Mouse (Mus musculus) left cerebral cortex, postnatal 14 days (tissue): ENCODE data around the gene Fbxo3. TPM values are rescaled to one million over a fixed set of nuclear protein-coding genes. Genes with fewer than 3 reads are reported as not detected.
A peak's percentile ranks its signal among the peaks of the same experiment; 100 is the strongest.
"Not testable (repeated sequence)": the region's sequence is repeated elsewhere in the genome, so short reads cannot be mapped to it uniquely, and the experiment has no call there.

ENCODE experiments used
- DNase-seq, 2 experiments: peaks; one replicate each; pipeline ENCODE4 v3.0.0; 2021 to 2022; ENCODE audit warnings: low spot score in 2 of 2, mixed read lengths in 1 of 2
- intact Hi-C: fragments of 180-260 bp; cut with DNase I; formaldehyde crosslinking; loops from one replicate; pipeline ENCODE4 v1.15.1; 2025
- long read RNA-seq, 2 experiments: library from polyadenylated mRNA; stranded (forward); transcript quantifications; one replicate each; pipeline ENCODE4 v2.0.0; 2021
- total RNA-seq, 2 experiments: library from RNA; stranded (reverse); gene quantifications; 2 replicates each; pipeline ENCODE4 v1.2.3; 2021

Gene Fbxo3
- 10 to 100 TPM; 52.2 to 53.6 TPM for total RNA-seq
- long read RNA-seq, experiment 1, full-length matches to known transcripts = 99 of 146 reads
- long read RNA-seq, experiment 1, partial matches to known transcripts = 2 of 146 reads
- long read RNA-seq, experiment 1, other reads (novel, unspliced or antisense) = 45 of 146 reads
- long read RNA-seq, experiment 2, full-length matches to known transcripts = 55 of 89 reads
- long read RNA-seq, experiment 2, partial matches to known transcripts = 2 of 89 reads
- long read RNA-seq, experiment 2, other reads (novel, unspliced or antisense) = 32 of 89 reads

- DNase-seq = peak; percentile 71 to 77
- intact Hi-C loops = no loop called here
These were observed at the start of gene Fbxo3 for GRCm38 (mm10) chr2:104027458-104028138. Gene Fbxo3 (plus strand): TSS chr2:104027721.

- intact Hi-C loops = loop anchor here (1.0 kb wide), 1 partner anchor 110 kb away; no protein-coding TSS in a partner anchor
- DNase-seq = peak; percentile 58 to 77
These were observed 45.3 kb upstream of the Fbxo3 start for GRCm38 (mm10) chr2:103982250-103982649.

DNA sequence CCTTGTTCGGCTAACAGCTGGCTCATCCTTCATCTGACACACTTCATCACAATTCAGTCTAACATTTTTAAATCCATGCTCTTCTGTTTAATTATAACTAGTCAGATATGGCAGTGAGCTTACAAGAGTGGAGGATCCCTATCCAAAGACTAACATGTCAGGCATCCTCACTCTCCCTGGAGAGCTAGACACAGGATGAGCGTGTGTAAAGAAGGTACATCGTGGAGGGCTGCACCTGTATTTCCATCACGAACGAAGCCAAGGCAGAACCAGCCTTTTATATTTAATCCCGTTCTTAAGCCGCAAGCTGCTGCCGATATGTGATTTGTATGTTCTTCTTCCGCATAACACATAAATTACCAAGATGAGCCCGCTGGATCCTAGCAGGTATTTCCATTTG, 44.4 kb upstream of the Fbxo3 start:
- intact Hi-C loops = no loop called here
- DNase-seq = no peak

DNA sequence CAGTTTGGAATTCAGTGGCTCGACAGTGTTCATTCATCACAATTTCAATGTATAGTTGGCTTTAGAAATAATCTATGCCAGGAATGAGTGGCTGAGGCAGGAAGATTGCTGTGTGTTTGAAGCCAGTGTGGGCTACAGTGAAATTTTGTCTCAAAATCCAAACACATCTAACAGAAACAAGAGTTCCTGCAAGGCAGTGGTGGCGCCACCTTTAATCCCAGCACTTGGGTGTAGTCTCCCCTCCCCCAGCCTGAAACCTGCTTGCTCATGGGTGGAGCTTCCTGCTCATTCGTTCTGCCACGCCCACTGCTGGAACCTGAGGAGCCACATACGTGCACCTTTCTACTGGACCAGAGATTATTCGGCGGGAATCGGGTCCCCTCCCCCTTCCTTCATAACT, 39.9 kb upstream of the Fbxo3 start:
- intact Hi-C loops, DNase-seq: not testable (repeated sequence)

- DNase-seq = no peak
- intact Hi-C loops = loop anchor here (10.0 kb wide), 1 partner anchor 195 kb away; the partner anchor contains the start of gene Caprin1
These were observed 37.8 kb upstream of the Fbxo3 start for GRCm38 (mm10) chr2:103989724-103990123.

- no peak for DNase-seq
- intact Hi-C loops = loop anchor here (10.0 kb wide), 1 partner anchor 197 kb away; the partner anchor contains the start of gene Caprin1
These were observed 36.2 kb upstream of the Fbxo3 start for GRCm38 (mm10) chr2:103991303-103991702.

GRCm38 (mm10) chr2:103992162-103992561, 35.4 kb upstream of the Fbxo3 start:
- no peak for DNase-seq
- intact Hi-C loops = loop anchor here (10.0 kb wide), 1 partner anchor 197 kb away; the partner anchor contains the start of gene Caprin1

GRCm38 (mm10) chr2:103992618-103993332, 34.7 kb upstream of the Fbxo3 start:
- intact Hi-C loops = loop anchor here (10.0 kb wide), 1 partner anchor 198 kb away; the partner anchor contains the start of gene Caprin1
- no peak for DNase-seq

GRCm38 (mm10) chr2:104001076-104001475, 26.4 kb upstream of the Fbxo3 start:
- intact Hi-C loops = no loop called here
- peak in 1 of 2 experiments; percentile 28 for DNase-seq

GRCm38 (mm10) chr2:104001861-104002260, 25.7 kb upstream of the Fbxo3 start:
- intact Hi-C loops = no loop called here

DNA sequence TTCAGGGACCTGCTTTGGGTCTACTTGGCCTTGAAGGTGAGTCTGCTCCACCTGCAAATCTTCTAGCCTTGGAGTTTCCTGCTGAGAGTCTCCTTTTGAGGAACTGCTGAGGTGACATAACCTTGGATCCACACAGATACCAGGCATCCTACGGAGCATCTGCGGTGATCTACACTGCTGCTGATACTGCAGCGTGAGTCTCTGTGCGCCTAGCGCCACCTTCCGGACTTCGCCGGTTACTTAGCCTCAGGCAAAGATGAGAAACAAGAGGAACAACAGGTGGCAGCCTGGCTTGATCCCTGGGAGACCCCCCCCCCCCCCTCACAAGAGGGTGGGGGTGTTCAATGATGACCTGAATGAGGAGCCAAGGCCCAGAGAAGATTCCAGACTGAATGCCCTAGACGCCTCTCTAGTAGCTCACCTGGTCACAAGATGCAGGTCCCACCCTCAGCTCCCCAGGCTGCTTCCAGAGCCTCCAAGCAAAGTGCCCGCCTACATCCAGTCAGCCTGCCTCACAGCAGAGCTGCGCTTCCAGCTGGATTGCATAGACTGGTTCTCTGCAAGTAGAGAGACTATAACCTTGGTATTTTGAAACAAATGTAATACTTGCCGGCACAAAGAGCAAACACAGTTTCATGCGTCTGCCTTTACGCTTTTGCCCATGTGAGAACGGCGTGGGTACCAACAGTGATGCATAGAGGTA, 24.7 kb upstream of the Fbxo3 start:
- intact Hi-C loops = no loop called here
- peak; percentile 81 to 89 for DNase-seq

More at GRCm38 (mm10) chr2:104001861-104002260, 25.7 kb upstream of the Fbxo3 start:
- DNase-seq = no peak

GRCm38 (mm10) chr2:104007793-104008519, 19.6 kb upstream of the Fbxo3 start:
- intact Hi-C loops = no loop called here
- no peak for DNase-seq

GRCm38 (mm10) chr2:104008853-104009252, 18.7 kb upstream of the Fbxo3 start:
- intact Hi-C loops, DNase-seq: not testable (repeated sequence)

GRCm38 (mm10) chr2:104023096-104023495, 4.4 kb upstream of the Fbxo3 start:
- DNase-seq = no peak
- intact Hi-C loops = no loop called here

DNA sequence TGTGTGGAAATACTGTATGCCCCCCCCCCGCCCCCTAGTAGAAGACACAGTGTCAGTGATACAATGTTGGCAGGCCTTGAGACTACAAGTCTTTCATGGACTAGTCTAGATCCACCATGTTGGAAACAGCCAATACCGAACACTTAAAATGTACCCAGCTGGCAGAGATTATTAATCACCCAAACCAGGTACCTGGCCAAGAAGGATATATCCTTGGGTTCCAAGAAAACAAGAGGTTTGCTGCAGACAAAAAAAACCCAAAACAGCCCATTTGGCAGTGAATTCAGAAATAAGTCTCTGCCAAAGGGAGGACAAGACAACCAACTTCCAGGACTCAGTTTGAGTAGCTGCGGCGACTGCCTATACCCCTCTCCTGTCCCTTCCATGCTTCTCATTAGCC, 2.9 kb upstream of the Fbxo3 start:
- DNase-seq = no peak
- intact Hi-C loops = no loop called here

DNA sequence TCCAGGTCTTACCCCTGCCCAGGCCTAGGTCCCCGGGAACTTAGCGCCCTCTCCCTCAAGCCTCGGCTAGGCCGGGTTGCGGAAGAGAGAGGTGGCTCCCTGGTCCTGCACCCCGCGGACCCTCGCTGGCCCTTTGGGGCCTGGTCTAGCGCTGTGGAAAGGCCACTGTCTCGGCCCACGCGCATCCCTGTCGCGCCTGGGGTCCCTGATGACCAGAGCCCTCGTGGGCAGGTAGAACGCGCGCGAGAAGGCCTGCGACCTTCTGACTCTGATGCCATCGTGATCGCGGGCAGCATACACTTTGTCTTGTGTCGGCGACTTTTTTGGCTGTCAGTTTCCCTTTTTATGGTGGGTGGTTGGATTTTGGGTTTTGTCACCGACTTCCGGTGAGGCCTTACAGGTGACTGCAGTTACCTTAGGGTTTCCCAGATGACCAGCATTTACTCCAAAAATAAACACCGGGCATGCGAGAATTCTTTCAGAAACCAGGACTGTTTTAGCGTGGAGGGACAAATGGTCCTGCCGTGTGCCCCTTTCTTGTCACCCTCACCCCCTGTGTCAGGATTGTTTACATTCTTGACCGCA, 710 bp downstream of the Fbxo3 start, which contains the start of gene 4931422A03Rik:
4931422A03Rik (minus strand) TSS at position 223 of the 585 bp plus-strand sequence.
- peak; percentile 16 for DNase-seq

DNA sequence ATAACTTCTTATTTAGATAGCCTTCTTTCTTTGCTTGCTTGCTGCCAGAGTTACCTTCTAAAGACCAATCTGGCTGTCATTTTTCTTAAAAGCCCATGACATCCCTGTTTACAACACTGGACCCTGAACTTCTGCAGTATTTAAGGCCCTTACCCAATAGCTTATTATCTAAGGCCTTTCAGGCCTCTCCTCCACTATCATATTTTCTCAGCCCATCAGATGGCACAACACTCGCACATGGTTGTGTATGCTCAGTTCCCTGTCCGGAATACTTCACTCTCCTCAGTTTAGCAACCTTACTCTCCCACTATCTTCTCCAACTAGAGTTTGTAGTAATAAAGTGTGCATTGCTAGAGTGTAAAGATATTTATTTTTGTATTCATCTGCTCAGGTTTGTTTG, 1.6 kb downstream of the Fbxo3 start:
- intact Hi-C loops = no loop called here
- DNase-seq = no peak

More for the DNA sequence above, 710 bp downstream of the Fbxo3 start, which contains the start of gene 4931422A03Rik:
- intact Hi-C loops = no loop called here

GRCm38 (mm10) chr2:104030381-104030780, 2.9 kb downstream of the Fbxo3 start:
- no peak for DNase-seq
- intact Hi-C loops = loop anchor here (10.0 kb wide), 2 partner anchors 94 to 394 kb away; partner anchors contain the start of gene A930018P22Rik
